Mouse (Mus musculus) hindbrain, embryonic 13.5 days (tissue): ENCODE data around the gene 1500011B03Rik. TPM values are rescaled to one million over a fixed set of nuclear protein-coding genes. Genes with fewer than 3 reads are reported as not detected.

Experiments used
- ATAC-seq: fragments of 200-750 bp; cut with Nextera tagmentation; 2 replicates; pipeline ENCODE4 v1.8.0; 2017; ENCODE audit warnings: moderate TSS enrichment; ENCODE audit not compliant: low FRiP score
- H3K27ac ChIP-seq: fragments of 300-500 bp; sonication (generic); 2 replicates; pipeline ENCODE4 v1.5.1; 2015; ENCODE audit warnings: inconsistent platforms, mild to moderate bottlenecking, moderate library complexity
- H3K27me3 ChIP-seq: fragments of 300-500 bp; sonication (generic); 2 replicates; pipeline ENCODE4 v1.6.1; 2015; ENCODE audit warnings: mild to moderate bottlenecking, inconsistent platforms
- H3K36me3 ChIP-seq: fragments of 300-500 bp; sonication (generic); 2 replicates; pipeline ENCODE4 v1.6.1; 2015; ENCODE audit warnings: mild to moderate bottlenecking, inconsistent platforms
- H3K4me1 ChIP-seq: fragments of 300-500 bp; sonication (generic); replicated peaks from 2 replicates; pipeline ENCODE4 v1.6.1; 2015; ENCODE audit warnings: inconsistent platforms
- H3K4me2 ChIP-seq: fragments of 300-500 bp; sonication (generic); 2 replicates; pipeline ENCODE4 v1.6.1; 2015; ENCODE audit warnings: inconsistent platforms, mild to moderate bottlenecking, moderate library complexity
- H3K4me3 ChIP-seq: fragments of 300-500 bp; sonication (generic); 2 replicates; pipeline ENCODE4 v1.5.1; 2015; ENCODE audit warnings: mild to moderate bottlenecking, inconsistent platforms
- H3K9ac ChIP-seq: fragments of 300-500 bp; sonication (generic); 2 replicates; pipeline ENCODE4 v1.6.1; 2015; ENCODE audit warnings: mild to moderate bottlenecking, inconsistent platforms
- H3K9me3 ChIP-seq: fragments of 300-500 bp; sonication (generic); 2 replicates; pipeline ENCODE4 v1.6.1; 2016; ENCODE audit warnings: inconsistent platforms
- WGBS: fragments of 180-500 bp; shearing (Covaris S2); methylation state at CpG from one replicate; pipeline ENCODE4 v1.1.7; 2015; 5-methylcytosine and 5-hydroxymethylcytosine counted together
- polyA plus RNA-seq: library from polyadenylated mRNA; unstranded; fragments of >200 nt; fragmentation: Nextera tagmentation; extraction: Ambion mirVana; gene quantifications from 2 replicates; pipeline ENCODE4 v1.2.1, GENCODE M21; 2015

Gene 1500011B03Rik
- polyA plus RNA-seq, 1 experiment from 2014 or later: 261 TPM

DNA sequence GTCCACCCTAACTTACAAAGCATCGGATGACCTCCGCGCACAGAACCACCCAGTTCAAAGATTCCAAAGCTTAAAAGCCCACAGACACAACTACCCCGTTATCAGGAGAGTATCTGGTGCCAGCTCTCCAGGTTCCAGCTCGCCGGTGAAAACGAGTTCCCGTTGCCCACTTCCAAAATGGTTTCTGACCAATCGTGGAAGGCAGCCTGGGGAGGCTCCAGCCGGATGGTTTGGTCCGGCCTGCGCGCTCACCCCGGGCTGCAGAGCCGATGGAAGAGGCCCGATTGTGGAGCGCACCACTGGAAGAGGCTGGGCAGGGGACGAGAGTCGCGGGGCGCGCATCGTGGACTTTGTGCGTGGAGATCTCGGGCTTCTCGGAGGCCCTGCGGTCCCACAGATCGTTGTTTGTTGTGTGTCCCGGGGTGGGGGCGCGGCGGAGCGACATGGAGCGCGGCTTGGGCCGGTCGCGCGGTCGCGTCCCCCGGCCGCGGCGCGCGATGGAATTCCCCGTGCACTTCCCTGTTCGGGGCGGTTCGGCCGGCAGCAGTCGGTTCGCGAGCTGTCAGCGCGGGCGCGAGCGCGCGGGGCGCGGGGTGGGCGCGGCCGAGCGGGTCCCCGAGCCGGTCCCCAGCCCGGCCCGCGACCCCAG, 48.7 kb downstream of the 1500011B03Rik start, which contains the start of gene Ankrd13a:
Gene Ankrd13a (plus strand): TSS at position 275 of the 649 bp plus-strand sequence.
- H3K27ac ChIP-seq: peak within 1 kb of the TSS; percentile 95
- H3K27me3 ChIP-seq: no peaks in the 10 kb centered on the region
- peak within 1 kb of the TSS; percentile 99 for H3K9ac ChIP-seq
- no peaks in the 10 kb centered on the region for H3K36me3 ChIP-seq
- peak within 1 kb of the TSS; percentile 99 for H3K4me3 ChIP-seq
- H3K9me3 ChIP-seq: no peaks in the 10 kb centered on the region
- WGBS: under 1% methylated on average over 50 of the region's 73 CpGs
- ATAC-seq: peak; percentile 87
- H3K4me2 ChIP-seq: peak within 1 kb of the TSS; percentile 85
- H3K4me1 ChIP-seq: peaks cover 68% of the 10 kb centered on the region

DNA sequence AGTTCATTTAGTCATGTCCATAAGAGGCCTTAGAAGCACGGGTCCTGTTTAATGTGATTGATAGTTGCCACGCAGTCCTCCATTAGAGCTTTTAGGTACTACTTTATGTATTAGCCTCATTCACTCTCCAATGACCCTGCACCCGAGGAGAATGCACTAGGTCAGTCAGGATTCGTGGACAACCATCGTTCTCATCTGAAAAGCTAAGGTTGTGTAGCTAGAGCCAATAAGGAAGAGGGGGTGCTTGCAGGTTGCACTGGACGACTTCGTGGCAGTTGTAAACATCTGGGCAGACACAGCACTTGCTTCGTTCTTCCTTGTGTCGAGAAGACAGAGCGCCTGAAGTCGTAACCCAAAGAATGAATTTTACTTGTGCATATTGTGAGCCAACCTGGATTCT, 49.5 kb downstream of the 1500011B03Rik start:
- ATAC-seq: 0 out of 2 replicates have a peak, but pooled peaks have one; percentile 7
- H3K36me3 ChIP-seq: no peaks in the 10 kb centered on the region
- WGBS: 2% methylated on average over 11 of the region's 11 CpGs
- H3K9ac ChIP-seq: peak overlapping the region; percentile 99
- H3K27me3 ChIP-seq: no peaks in the 10 kb centered on the region
- peak overlapping the region; percentile 95 for H3K27ac ChIP-seq
- H3K9me3 ChIP-seq: no peaks in the 10 kb centered on the region
- H3K4me1 ChIP-seq: peaks cover 61% of the 10 kb centered on the region
- H3K4me2 ChIP-seq: peak overlapping the region; percentile 85
- peak overlapping the region; percentile 99 for H3K4me3 ChIP-seq

DNA sequence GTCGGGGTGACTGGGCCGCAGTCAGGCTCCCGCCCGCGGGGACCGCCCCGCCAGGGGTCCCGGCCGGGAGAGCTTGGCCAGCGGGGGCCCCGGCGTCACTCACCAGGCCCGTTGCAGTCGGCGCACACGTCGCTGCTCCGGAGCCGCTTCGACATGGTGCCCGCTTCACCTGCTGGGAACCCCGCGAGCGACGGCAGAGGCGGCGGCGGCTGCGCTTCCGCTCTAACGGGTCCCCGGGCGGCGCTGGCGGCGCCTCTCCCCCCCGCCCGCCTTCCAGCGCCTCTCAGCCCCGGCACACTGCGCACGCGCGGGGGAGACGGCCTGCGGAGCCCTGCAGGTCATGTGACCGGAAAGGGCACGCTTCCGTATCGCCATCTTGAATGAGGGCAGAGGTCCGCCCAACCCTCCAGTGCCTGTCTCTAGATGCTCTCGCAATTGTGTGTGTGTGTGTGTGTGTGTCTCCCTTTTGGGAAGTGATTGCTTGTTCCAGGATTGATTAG, 50.0 kb downstream of the 1500011B03Rik start:
- ATAC-seq: peak; percentile 81
- no peaks in the 10 kb centered on the region for H3K27me3 ChIP-seq
- WGBS: under 1% methylated on average over 51 of the region's 52 CpGs
- H3K4me2 ChIP-seq: peak overlapping the region; percentile 85
- H3K4me1 ChIP-seq: peaks cover 56% of the 10 kb centered on the region
- peak overlapping the region; percentile 99 for H3K4me3 ChIP-seq
- H3K9ac ChIP-seq: peak overlapping the region; percentile 99
- no peaks in the 10 kb centered on the region for H3K36me3 ChIP-seq
- H3K27ac ChIP-seq: peak overlapping the region; percentile 95
- no peaks in the 10 kb centered on the region for H3K9me3 ChIP-seq

DNA sequence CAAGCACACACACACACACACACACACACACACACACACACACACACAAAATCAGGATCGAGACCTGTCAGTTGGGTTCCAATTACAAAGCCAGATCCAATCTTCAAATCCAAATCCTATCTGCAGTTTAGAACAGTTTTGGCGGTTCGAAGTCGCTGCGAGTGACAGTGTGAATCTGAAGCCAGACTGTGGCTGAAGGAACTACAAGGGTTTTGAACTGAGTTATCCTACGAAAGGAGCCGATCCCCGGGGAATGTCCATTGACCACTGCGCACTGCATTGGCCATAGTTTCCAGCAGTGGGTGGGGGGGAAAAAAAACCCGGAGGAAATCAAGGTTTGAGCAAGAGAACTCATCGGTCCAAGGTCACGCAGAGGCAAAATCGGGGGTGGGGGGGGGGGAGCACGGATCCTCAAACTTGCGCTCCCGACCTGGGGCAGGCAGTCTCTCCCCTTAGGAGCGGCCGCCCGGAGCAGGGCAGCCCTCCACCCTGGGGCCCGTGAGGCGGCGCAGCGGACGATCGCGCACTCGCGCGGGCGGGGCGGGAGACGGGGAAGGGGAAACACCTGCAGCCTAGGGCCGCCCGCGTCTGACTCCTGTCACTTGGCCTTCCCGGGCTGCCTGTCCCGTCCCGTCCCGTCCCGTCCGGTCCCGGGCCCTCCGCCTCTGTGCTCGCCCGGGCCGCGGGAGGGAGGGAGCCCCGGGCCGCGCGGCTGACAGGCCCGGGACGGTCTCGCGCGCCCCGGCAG, 50.6 kb downstream of the 1500011B03Rik start:
- peaks cover 49% of the 10 kb centered on the region for H3K4me1 ChIP-seq
- ATAC-seq: peak; percentile 50
- whole genome bisulfite sequencing: 2% methylated on average over 38 of the region's 57 CpGs

DNA sequence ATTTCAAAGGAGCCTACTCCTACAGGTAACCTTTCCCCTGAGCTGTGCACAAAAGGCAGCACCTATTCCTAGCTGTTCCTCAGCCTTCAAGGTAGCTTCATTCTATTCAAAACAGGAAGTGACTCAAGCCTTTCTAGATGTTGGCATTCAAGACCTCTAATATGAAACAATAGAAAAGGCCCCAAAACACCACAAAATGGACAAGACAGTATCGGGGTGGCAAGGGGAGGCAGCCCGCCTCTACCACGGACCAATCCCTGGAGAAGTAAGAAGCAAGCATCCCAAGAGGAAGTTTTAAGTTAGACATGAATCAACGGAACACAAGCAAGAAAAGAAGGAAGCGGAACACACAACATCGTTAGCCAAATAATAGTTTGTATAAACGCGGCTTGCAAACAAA, 51.5 kb downstream of the 1500011B03Rik start:
- no peak overlapping the region for H3K27ac ChIP-seq
- H3K36me3 ChIP-seq: no peaks in the 10 kb centered on the region
- ATAC-seq: no peak
- peaks cover 43% of the 10 kb centered on the region for H3K4me1 ChIP-seq
- 77% methylated on average over 8 of the region's 8 CpGs for WGBS
- peak overlapping the region; percentile 99 for H3K9ac ChIP-seq
- peak overlapping the region; percentile 85 for H3K4me2 ChIP-seq
- H3K27me3 ChIP-seq: no peaks in the 10 kb centered on the region
- H3K9me3 ChIP-seq: no peaks in the 10 kb centered on the region
- peak overlapping the region; percentile 99 for H3K4me3 ChIP-seq

More for the DNA sequence above, 50.6 kb downstream of the 1500011B03Rik start:
- Histone ChIP-seq H3K9me3 (no peaks in the 10 kb centered on the region), H3K27me3 (no peaks in the 10 kb centered on the region), H3K27ac (peak overlapping the region; percentile 95), H3K36me3 (no peaks in the 10 kb centered on the region), H3K4me2 (peak overlapping the region; percentile 85), H3K4me3 (peak overlapping the region; percentile 99), H3K9ac (peak overlapping the region; percentile 99)

DNA sequence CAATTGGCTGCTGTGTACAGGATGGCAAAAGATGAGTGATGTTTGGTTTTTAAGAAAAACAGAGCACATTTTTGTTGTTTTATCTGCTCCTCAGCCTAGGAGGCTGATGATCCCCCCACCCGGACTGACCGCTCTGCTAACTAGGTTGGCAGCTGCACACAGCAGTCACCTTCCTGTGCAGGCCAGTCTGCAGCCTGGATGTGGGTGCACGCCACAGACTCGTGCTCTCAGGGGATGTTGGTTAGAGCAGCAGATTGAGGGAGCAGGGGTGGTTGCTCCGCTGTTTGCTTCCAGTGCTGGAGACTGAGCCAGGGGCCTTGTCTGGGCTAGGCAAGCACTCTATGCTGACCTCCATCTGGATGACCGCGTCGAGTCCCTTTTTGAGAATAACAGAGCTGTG, 53.5 kb downstream of the 1500011B03Rik start:
- no peak overlapping the region for H3K27ac ChIP-seq
- no peak overlapping the region for H3K4me3 ChIP-seq
- H3K9ac ChIP-seq: peak overlapping the region; percentile 49; the same call in 1 of the 2 replicates
- WGBS: 90% methylated on average over 8 of the region's 8 CpGs
- H3K4me2 ChIP-seq: no peak overlapping the region
- peaks cover 29% of the 10 kb centered on the region for H3K4me1 ChIP-seq
- no peak for ATAC-seq
- H3K27me3 ChIP-seq: no peaks in the 10 kb centered on the region
- peaks cover 15% of the 10 kb centered on the region for H3K36me3 ChIP-seq
- no peaks in the 10 kb centered on the region for H3K9me3 ChIP-seq

DNA sequence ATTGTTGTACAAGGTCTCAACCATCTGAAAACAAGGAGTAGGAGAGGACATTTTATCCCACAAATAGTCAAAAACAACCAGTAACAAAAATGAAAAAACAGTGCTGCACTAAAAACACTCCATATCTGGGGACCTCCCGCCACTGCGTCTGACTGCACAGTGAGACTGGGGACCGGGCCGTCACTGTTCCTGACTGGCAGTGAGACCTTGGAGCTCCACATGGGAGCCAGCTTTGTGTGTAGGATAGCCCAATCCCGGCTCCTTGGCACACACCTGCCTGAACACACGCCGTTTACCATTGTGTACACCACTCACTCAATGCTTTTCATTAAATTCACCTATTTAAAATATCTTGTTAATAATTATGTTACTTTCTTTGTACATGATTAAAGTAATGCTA, 56.1 kb downstream of the 1500011B03Rik start:
- Histone ChIP-seq H3K4me2 (no peak overlapping the region), H3K27ac (no peak overlapping the region), H3K9ac (no peak overlapping the region), H3K36me3 (peaks cover 41% of the 10 kb centered on the region), H3K9me3 (no peaks in the 10 kb centered on the region), H3K27me3 (no peaks in the 10 kb centered on the region), H3K4me1 (peaks cover 24% of the 10 kb centered on the region), H3K4me3 (no peak overlapping the region)
- 88% methylated on average over 7 of the region's 7 CpGs for WGBS
- no peak for ATAC-seq

DNA sequence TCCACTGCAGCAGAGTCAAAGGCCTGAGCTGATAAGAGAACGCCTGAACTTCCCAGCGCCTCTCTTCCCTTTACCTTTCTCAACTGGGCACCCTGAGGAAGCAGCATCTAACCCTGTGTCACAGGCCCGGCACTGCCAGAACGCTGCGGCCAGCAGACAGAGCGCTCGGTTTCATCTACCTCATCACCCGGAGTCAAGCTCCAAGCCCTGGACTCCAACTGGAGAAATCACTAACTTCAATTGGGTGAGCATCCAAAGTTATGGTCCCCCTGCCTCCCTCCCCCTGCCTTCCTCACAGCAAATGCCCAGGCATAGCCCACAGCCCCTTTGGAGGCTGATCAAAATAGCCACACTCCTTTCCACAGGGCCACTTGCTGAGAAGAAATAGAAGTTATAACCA, 56.6 kb downstream of the 1500011B03Rik start:
- ATAC-seq: no peak
- 93% methylated on average over 8 of the region's 8 CpGs for WGBS
- peaks cover 46% of the 10 kb centered on the region for H3K36me3 ChIP-seq

DNA sequence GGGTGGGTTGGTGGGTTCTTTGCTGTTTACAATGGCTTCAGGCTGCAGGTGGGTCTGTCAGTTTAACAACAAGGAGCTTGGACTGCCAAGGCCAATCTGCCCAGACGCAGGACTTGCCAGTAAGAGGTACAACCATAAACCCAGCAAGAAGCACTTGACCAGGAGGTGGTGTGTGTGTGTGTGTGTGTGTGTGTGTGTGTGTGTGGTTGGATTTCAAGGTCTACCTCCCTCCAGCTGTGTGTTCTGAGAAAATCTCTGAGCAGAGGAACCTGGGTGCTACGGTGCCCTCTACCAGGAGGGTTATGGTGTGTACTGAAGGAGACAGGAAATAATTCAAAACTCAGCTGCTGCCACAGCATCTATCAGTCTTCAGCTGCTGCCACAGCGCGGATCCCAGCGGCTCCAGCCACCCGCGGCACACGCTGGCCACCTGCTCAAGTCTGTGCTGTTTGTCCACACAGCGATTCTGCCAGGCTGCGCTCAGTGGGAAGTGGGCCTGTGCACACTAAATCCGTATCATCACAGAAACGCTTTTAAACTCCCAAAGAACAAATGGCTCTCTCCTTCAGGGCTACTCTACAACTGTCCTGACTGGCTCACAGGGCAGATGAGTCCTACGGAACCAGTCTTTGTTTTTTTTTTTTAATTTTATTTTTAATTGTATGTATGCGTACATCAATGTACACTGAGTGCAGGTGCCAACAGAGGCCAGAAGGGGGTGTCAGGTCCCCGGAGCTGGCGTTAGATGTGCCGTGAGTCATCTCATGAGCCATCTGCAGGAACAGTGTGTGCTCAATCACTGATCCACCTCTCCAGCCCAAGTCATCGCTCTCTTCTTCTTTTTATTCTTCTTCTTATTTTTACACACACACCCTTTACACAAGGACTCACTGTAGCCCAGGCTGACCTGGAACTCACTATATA, 58.2 kb downstream of the 1500011B03Rik start:
- no peak overlapping the region for H3K4me3 ChIP-seq
- 86% methylated on average over 18 of the region's 18 CpGs for WGBS
- H3K27me3 ChIP-seq: no peaks in the 10 kb centered on the region
- H3K4me1 ChIP-seq: peaks cover 6% of the 10 kb centered on the region
- no peaks in the 10 kb centered on the region for H3K9me3 ChIP-seq
- peaks cover 58% of the 10 kb centered on the region for H3K36me3 ChIP-seq
- no peak overlapping the region for H3K4me2 ChIP-seq
- H3K27ac ChIP-seq: no peak overlapping the region
- ATAC-seq: no peak
- no peak overlapping the region for H3K9ac ChIP-seq

More for the DNA sequence above, 56.6 kb downstream of the 1500011B03Rik start:
- Histone ChIP-seq H3K9ac (no peak overlapping the region), H3K4me1 (peaks cover 19% of the 10 kb centered on the region), H3K4me2 (no peak overlapping the region), H3K4me3 (no peak overlapping the region), H3K9me3 (no peaks in the 10 kb centered on the region), H3K27ac (no peak overlapping the region), H3K27me3 (no peaks in the 10 kb centered on the region)

DNA sequence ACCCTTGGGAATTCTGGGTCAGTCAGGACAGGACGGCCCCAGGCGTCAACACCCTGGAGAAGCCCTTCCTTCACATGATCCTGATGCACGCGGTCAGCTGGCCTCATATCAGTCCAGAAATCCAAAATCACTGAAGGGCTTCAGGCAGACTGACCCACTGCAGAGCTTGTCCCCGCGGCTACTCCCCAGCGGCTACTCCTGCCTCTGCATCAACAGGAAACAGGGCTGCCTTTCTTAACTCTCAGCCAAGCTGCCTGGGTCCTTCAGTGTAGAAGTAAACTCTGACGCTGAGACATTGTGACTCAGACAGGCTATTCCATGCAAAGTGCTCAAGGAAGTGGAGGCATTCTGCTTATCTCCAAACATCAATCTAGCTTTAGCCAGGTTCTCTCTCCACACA, 61.3 kb downstream of the 1500011B03Rik start:
- H3K36me3 ChIP-seq: peaks cover 82% of the 10 kb centered on the region
- no peak for ATAC-seq
- H3K27me3 ChIP-seq: no peaks in the 10 kb centered on the region
- no peaks in the 10 kb centered on the region; the same call in 1 of the 2 replicates for H3K4me1 ChIP-seq
- H3K4me3 ChIP-seq: no peak overlapping the region
- WGBS: 94% methylated on average over 8 of the region's 8 CpGs
- H3K4me2 ChIP-seq: no peak overlapping the region
- H3K9me3 ChIP-seq: no peaks in the 10 kb centered on the region
- H3K9ac ChIP-seq: no peak overlapping the region
- no peak overlapping the region for H3K27ac ChIP-seq

DNA sequence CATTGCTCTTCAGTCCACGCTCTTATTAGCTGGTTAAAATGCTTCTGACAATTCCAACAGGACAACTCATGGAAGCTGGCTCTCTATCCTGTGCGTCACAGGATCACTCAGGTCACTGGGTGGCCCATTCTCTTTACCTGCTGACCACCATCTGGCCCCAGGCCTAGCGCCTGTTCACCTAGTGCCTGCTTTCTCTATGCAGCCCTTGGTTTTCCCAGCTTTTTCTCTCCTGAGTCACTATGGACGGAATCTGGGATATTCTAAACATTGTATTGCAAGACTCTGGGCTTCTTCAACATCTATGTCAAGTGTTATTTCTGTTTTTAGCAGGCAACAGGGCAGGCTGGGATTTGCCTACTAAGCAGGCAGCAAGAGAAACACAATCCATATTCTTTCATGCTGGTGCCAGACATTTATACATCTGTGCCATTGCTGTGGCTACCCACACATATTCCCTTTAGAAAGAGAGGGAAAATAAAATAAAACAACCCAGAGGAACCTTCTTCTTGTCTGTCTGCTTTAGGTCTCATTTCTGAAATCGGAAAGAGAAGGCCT, 63.7 kb downstream of the 1500011B03Rik start:
- H3K36me3 ChIP-seq: peaks cover 86% of the 10 kb centered on the region
- no peak overlapping the region for H3K4me2 ChIP-seq
- no peaks in the 10 kb centered on the region for H3K9me3 ChIP-seq
- no peak overlapping the region for H3K27ac ChIP-seq
- 96% methylated on average over 5 of the region's 5 CpGs for WGBS
- no peaks in the 10 kb centered on the region for H3K4me1 ChIP-seq
- H3K9ac ChIP-seq: no peak overlapping the region
- no peak for ATAC-seq
- no peak overlapping the region for H3K4me3 ChIP-seq
- H3K27me3 ChIP-seq: no peaks in the 10 kb centered on the region
